Mouse (Mus musculus) forelimb bud, embryonic 11.5 days (tissue): ENCODE data around the gene Cacnb4.

Experiments used
- DNase-seq: peaks from one replicate; pipeline ENCODE4 v3.0.0-alpha.2; 2012; ENCODE audit warnings: low read depth, low spot score

Cacnb4 gene

DNA sequence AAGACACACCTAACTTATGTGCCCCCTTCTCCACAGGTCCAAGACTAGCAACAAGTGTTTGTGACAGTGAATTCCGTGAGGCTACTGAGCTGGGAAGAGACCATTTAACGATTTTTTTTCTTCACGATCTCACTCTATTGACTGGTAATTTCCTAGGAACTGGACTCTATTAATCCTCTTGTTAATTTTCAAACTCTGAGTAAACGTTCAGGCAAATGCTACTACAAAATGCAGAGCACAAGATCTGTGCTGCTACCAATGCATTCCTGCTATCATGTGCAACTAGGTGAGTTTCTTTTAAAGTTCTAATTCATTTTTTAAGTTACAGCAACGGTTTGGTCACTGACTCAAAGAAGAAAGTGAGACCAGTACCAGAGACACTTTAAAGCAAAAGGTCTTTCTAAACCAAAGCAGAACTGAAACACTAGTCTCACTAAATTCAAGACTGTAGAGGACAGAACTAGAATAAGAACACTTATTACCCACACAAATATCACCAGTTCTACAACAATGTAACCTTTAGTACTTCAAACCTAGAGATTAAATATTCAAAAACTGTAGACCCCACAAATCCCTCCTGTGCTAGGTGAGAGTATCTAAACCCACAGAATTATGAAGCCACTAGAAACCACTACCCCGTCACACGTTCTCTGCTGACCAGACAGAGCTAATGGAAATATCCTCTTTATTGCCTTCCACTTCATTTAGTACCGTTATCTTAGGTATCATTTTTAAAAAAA is 253.6 kb downstream of the Cacnb4 start:
- DNase-seq: no peak

DNA sequence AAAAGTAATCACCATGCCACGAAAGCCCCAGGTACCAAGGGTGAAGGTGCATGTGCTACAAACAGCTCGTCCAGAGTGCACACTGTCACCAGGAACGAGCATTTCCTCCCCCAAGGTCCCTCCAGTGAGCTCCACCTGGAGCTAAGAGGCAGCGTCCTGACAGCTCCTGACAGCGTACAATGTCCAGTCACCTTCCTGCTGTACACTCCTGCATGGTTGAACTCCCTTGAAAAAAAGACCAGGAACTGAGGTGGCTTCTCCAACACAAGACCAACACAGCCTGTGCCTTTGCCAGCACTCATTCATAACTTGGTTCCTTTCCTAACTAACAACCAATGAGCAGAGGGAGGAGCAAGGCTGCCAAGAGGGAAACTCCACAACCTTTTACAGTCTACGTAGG is 255.4 kb downstream of the Cacnb4 start:
- DNase-seq: no peak

DNA sequence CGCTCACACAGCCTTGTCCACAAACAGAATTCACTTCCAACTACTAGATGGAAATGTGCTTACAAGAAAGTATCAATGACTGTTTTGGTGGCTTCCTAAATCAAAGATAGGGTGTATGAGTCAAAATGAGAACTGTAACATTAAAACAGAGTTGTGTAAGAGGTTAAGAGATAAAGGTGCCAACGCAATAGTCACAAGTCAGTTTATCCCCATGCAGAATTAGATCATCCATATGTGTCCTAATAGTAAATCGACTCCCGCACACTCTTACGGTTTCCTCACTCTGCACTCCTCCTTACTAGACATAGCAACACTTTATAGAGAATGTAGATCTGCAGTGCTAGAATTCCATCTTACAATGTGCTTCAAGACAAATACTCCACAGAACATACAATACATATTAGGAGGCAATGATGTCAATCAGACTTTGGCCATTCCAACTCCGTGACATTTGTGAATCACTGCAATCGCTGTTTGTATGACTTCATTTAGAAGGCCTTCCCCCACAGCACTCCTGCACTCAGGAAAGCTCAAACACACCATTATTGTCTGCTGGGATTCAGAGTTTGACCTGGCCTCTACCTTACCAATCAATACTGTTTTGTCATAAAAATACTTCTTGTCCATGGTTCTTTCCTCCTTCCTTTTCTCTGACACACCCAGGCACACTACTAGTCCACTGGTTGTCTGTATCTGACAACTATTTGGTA is 256.5 kb downstream of the Cacnb4 start:
- DNase-seq: no peak

DNA sequence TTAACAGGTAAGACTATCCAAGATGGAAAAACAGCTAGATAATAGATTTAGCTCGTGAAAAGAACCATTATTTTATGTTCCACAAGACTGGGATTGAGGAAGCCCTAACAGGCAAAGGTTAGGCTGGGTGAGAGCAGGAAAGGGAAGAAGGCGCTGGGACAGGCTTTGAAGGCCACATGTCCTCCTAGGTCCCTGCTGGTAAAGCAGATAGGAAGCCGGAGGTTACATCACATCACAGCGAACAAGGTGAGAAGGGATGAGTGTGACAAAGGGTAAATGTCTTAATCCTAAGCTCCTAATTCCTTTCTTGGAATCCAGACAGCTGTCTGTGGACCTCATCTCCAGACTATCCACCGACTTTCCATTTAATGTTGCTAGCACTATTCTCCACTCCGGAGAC is 257.3 kb downstream of the Cacnb4 start:
- no peak for DNase-seq

DNA sequence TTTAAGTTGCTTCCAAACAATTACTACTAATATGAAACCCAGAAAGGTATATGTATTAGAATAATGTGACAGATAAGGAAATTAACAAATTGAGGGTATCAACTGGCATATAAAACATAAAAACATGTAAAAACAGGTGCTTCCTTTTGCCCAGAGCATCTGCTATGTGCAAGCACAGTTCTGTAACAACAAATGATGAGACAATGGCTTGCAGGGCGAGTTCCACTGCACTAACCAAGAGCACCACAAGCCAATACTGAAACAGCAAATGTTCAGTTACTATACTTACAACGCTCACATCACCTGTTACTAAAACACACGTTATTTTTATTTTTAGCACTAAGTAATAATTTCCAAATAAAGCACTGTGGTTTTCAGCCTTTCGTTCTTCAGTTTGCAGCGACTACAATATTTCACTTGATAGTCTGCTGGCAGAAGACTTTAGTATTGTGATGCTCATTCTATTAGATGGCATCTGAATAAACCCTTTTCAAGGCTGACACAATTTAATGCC is 264.1 kb downstream of the Cacnb4 start:
- DNase-seq: no peak

DNA sequence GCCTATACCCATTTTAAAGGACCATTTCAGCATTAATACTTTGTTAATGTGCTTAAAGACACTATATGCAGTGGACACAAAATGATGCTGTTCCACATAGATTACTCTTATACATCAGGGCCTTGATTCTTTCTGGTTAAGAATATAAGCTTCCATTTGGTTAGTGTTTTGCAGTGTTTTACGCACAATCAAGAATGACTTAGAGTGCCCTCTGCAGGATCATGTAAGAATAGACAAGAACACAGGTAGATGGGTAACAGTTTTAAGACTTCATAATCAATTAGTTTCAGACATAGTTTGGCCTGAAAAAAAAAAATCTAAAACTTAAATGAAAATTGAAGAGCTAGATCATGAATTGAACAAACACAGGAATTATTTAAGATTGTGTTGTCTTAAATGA is 270.2 kb downstream of the Cacnb4 start:
- no peak for DNase-seq

DNA sequence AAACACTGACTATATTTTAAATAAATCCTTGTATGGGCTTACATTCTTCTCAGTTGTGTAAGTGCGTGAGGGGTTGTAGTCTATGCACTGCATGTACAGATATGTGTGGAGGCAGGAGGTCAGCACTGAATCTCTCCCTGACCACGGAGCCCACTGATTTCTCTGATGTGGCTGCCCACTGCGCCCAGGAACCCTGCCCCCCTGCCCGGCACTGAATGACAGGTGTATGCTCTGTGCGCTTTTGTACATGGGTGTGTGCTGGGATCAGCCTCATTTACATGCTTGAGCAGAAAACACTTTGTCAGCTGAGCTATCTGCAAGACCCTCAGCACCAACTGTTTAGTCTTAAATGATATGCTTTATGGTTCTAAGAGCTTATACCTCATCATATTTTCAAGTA is 271.4 kb downstream of the Cacnb4 start:
- no peak for DNase-seq

DNA sequence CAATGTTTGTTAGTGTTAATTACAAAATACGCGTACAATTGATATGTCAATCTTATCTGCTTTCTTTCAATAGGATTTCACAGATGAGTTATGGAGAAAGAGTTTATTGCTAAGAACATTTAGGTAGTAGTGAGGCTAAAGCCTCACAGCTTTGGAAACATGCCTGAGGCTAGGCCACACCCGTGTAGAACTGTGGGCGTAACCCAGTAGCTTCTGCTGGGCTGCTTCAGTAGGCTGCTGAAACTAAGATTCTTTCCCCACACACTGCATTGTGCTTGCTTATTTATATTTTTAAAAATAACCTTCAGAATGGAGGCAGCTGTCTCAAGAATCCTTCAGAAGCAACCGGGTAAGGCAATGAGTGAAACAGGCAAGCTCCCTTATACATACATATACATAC is 282.1 kb downstream of the Cacnb4 start:
- no peak for DNase-seq

DNA sequence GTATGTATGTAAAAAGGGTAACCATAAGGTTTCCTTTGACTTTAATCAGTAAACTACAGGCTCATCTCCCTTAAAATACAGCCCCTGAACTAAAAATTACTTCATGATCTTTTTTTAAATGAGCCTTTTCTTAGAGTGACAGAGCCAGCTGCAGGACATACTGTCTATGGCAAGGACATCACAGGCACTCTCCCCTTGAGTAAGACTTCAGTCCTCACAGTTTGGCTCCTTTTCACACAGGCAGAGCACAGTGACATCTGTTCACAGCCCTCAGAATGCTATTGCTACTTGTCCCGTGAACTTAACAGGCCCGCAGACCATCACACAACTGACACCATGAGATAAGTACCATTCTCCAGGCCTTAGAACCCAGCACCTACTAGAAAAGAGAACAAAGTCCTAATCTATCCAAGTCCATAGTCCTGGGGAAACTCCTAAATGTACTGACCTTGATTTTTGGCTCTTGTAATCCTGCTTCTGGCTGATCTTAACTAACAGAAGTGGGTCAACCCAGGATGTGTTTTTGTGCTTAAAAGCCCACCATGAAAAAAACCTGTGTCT is 286.1 kb downstream of the Cacnb4 start:
- no peak for DNase-seq

DNA sequence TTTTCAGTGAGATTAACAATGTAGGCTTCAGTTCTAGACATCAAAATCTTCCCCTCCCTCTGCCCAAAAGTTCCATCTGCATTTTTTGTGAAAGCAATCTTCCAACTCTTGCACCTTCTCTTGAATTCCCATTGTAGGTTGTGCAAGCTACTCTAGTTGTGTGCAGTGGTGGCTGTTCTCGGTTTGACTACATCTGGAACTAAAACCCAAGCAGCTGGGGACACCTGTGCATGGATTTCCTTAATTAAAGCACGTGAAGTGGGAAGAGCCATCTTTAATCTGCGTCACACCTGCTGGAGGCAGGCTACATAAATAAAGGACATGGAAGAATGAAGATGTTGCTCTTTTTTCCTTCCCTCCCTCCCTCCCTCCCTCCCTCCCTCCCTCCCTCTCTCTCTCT is 286.7 kb downstream of the Cacnb4 start:
- no peak for DNase-seq

DNA sequence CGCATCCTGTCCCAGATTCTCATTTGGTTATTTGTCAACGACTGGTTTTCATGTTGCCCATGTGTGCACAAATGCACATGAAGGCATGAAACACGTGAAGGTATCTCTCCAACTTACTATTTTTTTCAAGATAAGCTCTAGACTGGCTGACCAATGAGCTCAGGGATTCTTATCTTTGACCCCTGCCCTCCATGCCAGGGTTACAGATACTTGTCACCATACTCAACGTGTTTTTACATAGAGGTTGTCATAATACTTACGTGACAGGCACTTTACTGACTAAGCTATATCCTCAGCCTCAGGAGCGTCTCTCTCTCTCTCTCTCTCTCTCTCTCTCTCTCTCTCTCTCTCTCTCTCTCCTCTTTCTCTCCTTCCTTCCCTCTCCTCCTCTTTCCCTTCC is 290.2 kb downstream of the Cacnb4 start:
- no peak for DNase-seq

DNA sequence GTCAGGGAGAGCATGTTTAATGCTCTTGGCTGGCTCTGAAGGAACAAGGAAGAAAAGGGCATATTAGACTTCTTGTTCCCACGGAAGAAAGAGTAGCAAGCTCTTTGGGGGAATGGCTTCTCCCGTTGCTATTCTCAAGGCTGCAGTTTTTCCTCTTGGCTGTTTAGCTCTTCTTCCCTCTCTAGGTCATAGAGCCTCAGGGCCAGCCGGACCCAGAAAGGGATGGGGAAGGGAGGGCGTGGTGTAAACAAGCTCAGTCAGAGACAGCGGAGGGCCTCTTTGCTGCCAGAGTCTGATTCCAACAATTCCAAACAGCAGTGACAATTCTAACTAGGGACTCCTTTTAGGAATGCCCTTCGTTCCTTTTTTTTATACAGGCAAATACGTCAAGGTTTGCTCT is 290.6 kb downstream of the Cacnb4 start:
- DNase-seq: no peak

DNA sequence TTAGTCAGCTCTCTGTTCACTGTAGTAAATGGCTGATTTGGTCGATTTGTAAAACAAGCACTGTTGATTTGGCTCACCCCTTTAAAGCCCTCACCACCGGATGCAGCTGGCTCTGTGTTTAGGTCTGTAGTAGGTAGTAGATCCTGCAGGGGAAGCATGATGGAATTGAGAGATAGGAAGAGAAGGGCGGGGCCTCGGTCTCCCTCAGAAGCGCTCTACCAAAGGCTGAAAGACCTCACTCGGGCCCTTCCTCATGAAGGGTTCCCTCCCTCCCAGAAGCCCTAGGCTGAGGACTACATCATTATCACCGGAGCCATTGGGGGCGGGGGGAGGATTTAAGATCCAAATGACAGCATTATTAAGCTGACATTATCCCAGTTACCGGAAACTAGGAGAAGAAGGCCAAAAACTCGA is 297.8 kb downstream of the Cacnb4 start:
- DNase-seq: no peak

DNA sequence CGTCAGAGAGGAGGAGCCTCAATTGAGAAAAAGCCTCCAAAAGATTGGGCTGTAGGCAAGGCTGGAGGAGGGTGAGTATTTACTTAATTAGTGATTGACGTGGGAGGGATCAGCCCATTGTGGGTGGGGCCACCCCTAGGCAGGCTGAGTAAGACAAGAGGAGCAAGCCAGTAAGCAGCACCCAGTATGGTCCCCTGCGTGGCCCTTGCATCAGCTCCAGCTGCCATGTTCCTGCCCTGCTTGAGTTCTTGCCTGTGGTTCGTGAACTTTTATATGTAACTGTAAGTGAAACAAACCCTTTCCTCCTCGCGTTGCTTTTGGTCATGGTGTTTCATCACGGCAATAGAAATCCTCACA is 298.2 kb downstream of the Cacnb4 start, which contains the start of gene Neb:
Neb (minus strand) TSS at position 27 of the 357 bp plus-strand sequence.
- DNase-seq: no peak
